Mouse (Mus musculus) erythroblast, embryonic 14.5 days (primary cell): ENCODE results near the gene Slc44a4. TPM values are rescaled to one million over a fixed set of nuclear protein-coding genes. Genes with fewer than 3 reads are reported as not detected.
A peak's percentile ranks its signal among the peaks of the same experiment; 100 is the strongest.
"Not testable (repeated sequence)": the region's sequence is repeated elsewhere in the genome, so short reads cannot be mapped to it uniquely, and the experiment has no call there.

ENCODE experiments used
- H3K27me3 ChIP-seq: 2 replicates; pipeline ENCODE4 v1.6.1; 2012; ENCODE audit warnings: inconsistent platforms; ENCODE audit not compliant: control insufficient read depth
- H3K36me3 ChIP-seq: 2 replicates; pipeline ENCODE4 v1.6.1; 2012; ENCODE audit warnings: mild to moderate bottlenecking, inconsistent platforms; ENCODE audit not compliant: control insufficient read depth
- H3K4me1 ChIP-seq: 2 replicates; pipeline ENCODE4 v1.6.1; 2012; ENCODE audit warnings: inconsistent platforms; ENCODE audit not compliant: control insufficient read depth
- H3K4me3 ChIP-seq: replicated peaks from 2 replicates; pipeline ENCODE3; 2012; ENCODE audit warnings: moderate library complexity, mild to moderate bottlenecking, inconsistent platforms
- H3K9me3 ChIP-seq: 2 replicates; pipeline ENCODE4 v1.6.1; 2012; ENCODE audit warnings: low read length, inconsistent platforms, mixed read lengths; ENCODE audit not compliant: control insufficient read depth
- GATA1 ChIP-seq: IDR thresholded peaks from 2 replicates; pipeline ENCODE4 v1.6.1; 2012; ENCODE audit warnings: low read length, inconsistent platforms, mixed read lengths
- TAL1 ChIP-seq: IDR thresholded peaks from 3 replicates; pipeline ENCODE4 v1.6.1; 2012; ENCODE audit warnings: low read length, inconsistent platforms, mixed read lengths
- polyA plus RNA-seq: library from polyadenylated mRNA; stranded (reverse); fragments of >175 nt; gene quantifications from 2 replicates; pipeline ENCODE4 v1.2.3, GENCODE M21; 2012

Slc44a4 gene
- polyA plus RNA-seq, 1 experiment, result not detected

- TF ChIP-seq GATA1, result no peak
- no peak for TF ChIP-seq TAL1
- Histone ChIP-seq H3K27me3 (no peaks in the 10 kb centered on the region), H3K36me3 (peaks cover 23% of the 10 kb centered on the region), H3K4me1 (peaks cover 23% of the 10 kb centered on the region), H3K4me3 (no peak overlapping the region), H3K9me3 (no peaks in the 10 kb centered on the region)
These were observed 33.3 kb downstream of the Slc44a4 start for GRCm38 (mm10) chr17:34947606-34948005.

- Histone ChIP-seq H3K36me3 (peaks cover 23% of the 10 kb centered on the region), H3K4me1 (peaks cover 26% of the 10 kb centered on the region)
- not testable (repeated sequence) for H3K9me3 ChIP-seq, H3K27me3 ChIP-seq, H3K4me3 ChIP-seq
These were observed 34.7 kb downstream of the Slc44a4 start for GRCm38 (mm10) chr17:34948721-34949552.

GRCm38 (mm10) chr17:34949553-34949969, 35.3 kb downstream of the Slc44a4 start:
- H3K9me3 ChIP-seq, result no peaks in the 10 kb centered on the region
- H3K4me3 ChIP-seq, result no peak overlapping the region
- H3K4me1 ChIP-seq, result peaks cover 26% of the 10 kb centered on the region
- no peaks in the 10 kb centered on the region for H3K27me3 ChIP-seq
- TF ChIP-seq GATA1, result no peak
- no peak for TF ChIP-seq TAL1
- H3K36me3 ChIP-seq, result peaks cover 23% of the 10 kb centered on the region

GRCm38 (mm10) chr17:34950514-34951455, 36.5 kb downstream of the Slc44a4 start:
- TF ChIP-seq TAL1 (no peak), GATA1 (no peak)
- H3K9me3 ChIP-seq, result no peaks in the 10 kb centered on the region
- H3K36me3 ChIP-seq, result peaks cover 23% of the 10 kb centered on the region
- peaks cover 26% of the 10 kb centered on the region for H3K4me1 ChIP-seq
- H3K4me3 ChIP-seq, result peak overlapping the region; percentile 75
- peaks cover 5% of the 10 kb centered on the region for H3K27me3 ChIP-seq

GRCm38 (mm10) chr17:34951636-34952377, 37.5 kb downstream of the Slc44a4 start:
- TF ChIP-seq GATA1, result no peak
- TF ChIP-seq TAL1, result no peak
- no peaks in the 10 kb centered on the region for H3K9me3 ChIP-seq
- H3K27me3 ChIP-seq, result peaks cover 14% of the 10 kb centered on the region
- peak overlapping the region; percentile 75 for H3K4me3 ChIP-seq
- H3K4me1 ChIP-seq, result peaks cover 26% of the 10 kb centered on the region
- peaks cover 23% of the 10 kb centered on the region for H3K36me3 ChIP-seq

- TF ChIP-seq TAL1, result no peak
- peaks cover 23% of the 10 kb centered on the region for H3K36me3 ChIP-seq
- peaks cover 26% of the 10 kb centered on the region for H3K4me1 ChIP-seq
- peak overlapping the region; percentile 75 for H3K4me3 ChIP-seq
- peaks cover 2% of the 10 kb centered on the region; the same call in 1 of the 2 replicates for H3K9me3 ChIP-seq
- H3K27me3 ChIP-seq, result peaks cover 21% of the 10 kb centered on the region
These were observed 38.2 kb downstream of the Slc44a4 start for GRCm38 (mm10) chr17:34952378-34953040.

- Histone ChIP-seq H3K4me3 (no peak overlapping the region), H3K36me3 (peaks cover 23% of the 10 kb centered on the region), H3K4me1 (peaks cover 26% of the 10 kb centered on the region), H3K27me3 (peaks cover 26% of the 10 kb centered on the region), H3K9me3 (peaks cover 2% of the 10 kb centered on the region; the same call in 1 of the 2 replicates)
- TF ChIP-seq GATA1, result no peak
- TF ChIP-seq TAL1, result no peak
These were observed 39.0 kb downstream of the Slc44a4 start for GRCm38 (mm10) chr17:34953258-34953657.

- Histone ChIP-seq H3K27me3 (peaks cover 27% of the 10 kb centered on the region), H3K9me3 (peaks cover 2% of the 10 kb centered on the region; the same call in 1 of the 2 replicates), H3K36me3 (peaks cover 21% of the 10 kb centered on the region), H3K4me1 (peaks cover 26% of the 10 kb centered on the region), H3K4me3 (no peak overlapping the region)
- TF ChIP-seq GATA1 (no peak), TAL1 (no peak)
These were observed 39.6 kb downstream of the Slc44a4 start for GRCm38 (mm10) chr17:34953904-34954303.
